Mouse (Mus musculus) forebrain, embryonic 12.5 days (tissue): Measurements from ENCODE around the gene Rock2. TPM values are rescaled to one million over a fixed set of nuclear protein-coding genes. Genes with fewer than 3 reads are reported as not detected.
A peak's percentile ranks its signal among the peaks of the same experiment; 100 is the strongest.

Source experiments
- ATAC-seq: fragments of 200-750 bp; cut with Nextera tagmentation; 2 replicates; pipeline ENCODE4 v1.8.0; 2017; ENCODE audit warnings: moderate TSS enrichment; ENCODE audit not compliant: low FRiP score
- H3K27ac ChIP-seq: fragments of 300-500 bp; sonication (generic); 2 replicates; pipeline ENCODE4 v1.5.1; 2016; ENCODE audit warnings: mild to moderate bottlenecking
- H3K27me3 ChIP-seq: fragments of 300-500 bp; sonication (generic); 2 replicates; pipeline ENCODE4 v1.6.1; 2016; ENCODE audit warnings: mild to moderate bottlenecking
- H3K36me3 ChIP-seq: fragments of 300-500 bp; sonication (generic); replicated peaks from 2 replicates; pipeline ENCODE4 v1.6.1; 2016; ENCODE audit warnings: mild to moderate bottlenecking
- H3K4me1 ChIP-seq: fragments of 300-500 bp; sonication (generic); 2 replicates; pipeline ENCODE4 v1.6.1; 2016
- H3K4me2 ChIP-seq: fragments of 300-500 bp; sonication (generic); 2 replicates; pipeline ENCODE4 v1.6.1; 2016; ENCODE audit warnings: mild to moderate bottlenecking, moderate library complexity
- H3K4me3 ChIP-seq: fragments of 300-500 bp; sonication (generic); replicated peaks from 2 replicates; pipeline ENCODE4 v1.5.1; 2016; ENCODE audit warnings: mild to moderate bottlenecking
- H3K9ac ChIP-seq: fragments of 300-500 bp; sonication (generic); 2 replicates; pipeline ENCODE4 v1.6.1; 2016; ENCODE audit warnings: mild to moderate bottlenecking
- H3K9me3 ChIP-seq: fragments of 300-500 bp; sonication (generic); 2 replicates; pipeline ENCODE4 v1.6.1; 2016
- WGBS: fragments of 180-500 bp; shearing (Covaris S2); methylation state at CpG from one replicate; pipeline ENCODE4 v1.1.7; 2016; 5-methylcytosine and 5-hydroxymethylcytosine counted together
- polyA plus RNA-seq: library from polyadenylated mRNA; unstranded; fragments of >200 nt; fragmentation: Nextera tagmentation; extraction: Ambion mirVana; gene quantifications from 2 replicates; pipeline ENCODE4 v1.2.1, GENCODE M21; 2016

Rock2 gene
- polyA plus RNA-seq, 1 experiment from 2014 or later: 22.9 TPM

DNA sequence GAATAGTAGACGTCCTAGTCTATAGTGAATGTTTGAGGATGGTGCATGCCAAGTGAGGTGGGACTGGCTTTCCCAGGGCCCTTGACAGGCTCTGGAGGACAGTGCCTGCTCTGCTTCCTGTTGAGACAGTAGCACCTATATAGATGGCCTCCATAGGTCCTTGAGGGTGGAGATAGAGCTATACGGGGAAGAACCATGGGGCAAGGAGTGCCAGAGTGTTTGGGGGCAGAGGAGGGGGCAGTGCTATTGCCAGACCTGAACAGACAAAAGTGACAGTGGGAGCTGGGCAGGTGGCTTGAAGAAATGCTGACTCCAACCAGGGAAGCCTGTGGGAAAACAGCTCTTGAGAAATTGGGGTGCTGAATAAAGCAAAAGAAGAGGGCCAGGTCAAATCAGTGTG, 99.6 kb downstream of the Rock2 start:
- Histone ChIP-seq H3K36me3 (0 out of 2 replicates have a peak, but pooled peaks cover 3% of the 10 kb centered on the region), H3K9ac (no peak overlapping the region), H3K4me3 (no peak overlapping the region), H3K4me1 (peaks cover 5% of the 10 kb centered on the region), H3K4me2 (no peak overlapping the region), H3K9me3 (no peaks in the 10 kb centered on the region), H3K27ac (no peak overlapping the region), H3K27me3 (peaks cover 23% of the 10 kb centered on the region)
- WGBS: 94% methylated on average over 2 of the region's 2 CpGs
- no peak for ATAC-seq

DNA sequence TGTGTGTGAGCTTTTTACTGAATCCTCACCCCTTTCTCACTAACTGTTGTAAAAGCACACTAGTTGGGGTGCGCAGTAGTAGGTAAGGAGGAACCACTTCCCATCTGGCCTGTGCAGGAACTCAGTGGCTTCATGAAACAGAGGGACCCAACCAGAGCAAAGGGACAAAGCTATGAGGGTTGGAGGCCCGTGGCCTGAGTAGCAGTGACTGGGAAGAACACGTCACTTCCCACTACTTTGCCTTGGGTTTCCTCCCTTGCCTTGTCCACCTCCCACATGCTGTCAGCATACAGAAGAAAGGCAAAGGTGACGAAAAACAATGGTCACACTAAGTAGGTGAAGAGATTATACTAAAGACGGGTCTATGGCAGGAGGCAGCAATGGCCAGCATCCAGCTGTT, 101.6 kb downstream of the Rock2 start:
- no peak for ATAC-seq
- 0 out of 2 replicates have a peak, but pooled peaks cover 3% of the 10 kb centered on the region for H3K36me3 ChIP-seq
- H3K4me3 ChIP-seq: no peak overlapping the region
- H3K27me3 ChIP-seq: peaks cover 43% of the 10 kb centered on the region
- no peak overlapping the region for H3K9ac ChIP-seq
- H3K27ac ChIP-seq: no peak overlapping the region
- H3K9me3 ChIP-seq: no peaks in the 10 kb centered on the region
- WGBS: 81% methylated on average over 5 of the region's 5 CpGs
- no peak overlapping the region for H3K4me2 ChIP-seq
- peaks cover 15% of the 10 kb centered on the region for H3K4me1 ChIP-seq

DNA sequence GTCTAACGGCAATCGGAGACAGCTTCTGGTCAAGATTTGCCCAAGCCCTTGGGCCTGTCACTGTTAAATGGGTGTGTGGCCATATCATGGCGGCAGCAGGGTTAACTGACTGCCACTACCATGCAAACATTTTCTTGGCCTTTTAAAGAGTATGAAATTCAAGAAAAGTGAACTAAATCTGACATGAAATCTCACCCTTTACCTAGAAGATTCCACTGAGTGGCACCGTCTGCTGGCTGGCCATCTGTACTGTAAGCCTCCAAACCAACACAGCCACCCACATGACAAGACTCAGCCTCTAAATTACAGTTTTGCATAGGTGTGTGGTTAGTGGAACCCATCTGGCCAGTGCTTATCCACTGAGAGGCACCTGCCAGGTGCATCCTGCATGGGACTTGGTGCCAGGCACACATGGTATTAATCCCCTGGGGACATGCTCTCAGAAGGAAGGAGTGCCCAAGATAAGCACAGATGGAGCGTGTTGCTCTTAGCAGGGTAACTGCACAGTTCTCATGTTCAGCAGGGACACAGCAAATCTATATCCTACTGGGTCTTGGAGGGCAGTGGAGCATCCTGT, 102.3 kb downstream of the Rock2 start:
- peaks cover 15% of the 10 kb centered on the region for H3K4me1 ChIP-seq
- 0 out of 2 replicates have a peak, but pooled peaks cover 3% of the 10 kb centered on the region for H3K36me3 ChIP-seq
- H3K4me2 ChIP-seq: no peak overlapping the region
- H3K4me3 ChIP-seq: no peak overlapping the region
- no peaks in the 10 kb centered on the region for H3K9me3 ChIP-seq
- no peak for ATAC-seq
- peaks cover 49% of the 10 kb centered on the region for H3K27me3 ChIP-seq
- 90% methylated on average over 5 of the region's 5 CpGs for WGBS
- H3K9ac ChIP-seq: no peak overlapping the region
- H3K27ac ChIP-seq: 0 out of 2 replicates have a peak overlapping the region, but pooled peaks have one; percentile 9

DNA sequence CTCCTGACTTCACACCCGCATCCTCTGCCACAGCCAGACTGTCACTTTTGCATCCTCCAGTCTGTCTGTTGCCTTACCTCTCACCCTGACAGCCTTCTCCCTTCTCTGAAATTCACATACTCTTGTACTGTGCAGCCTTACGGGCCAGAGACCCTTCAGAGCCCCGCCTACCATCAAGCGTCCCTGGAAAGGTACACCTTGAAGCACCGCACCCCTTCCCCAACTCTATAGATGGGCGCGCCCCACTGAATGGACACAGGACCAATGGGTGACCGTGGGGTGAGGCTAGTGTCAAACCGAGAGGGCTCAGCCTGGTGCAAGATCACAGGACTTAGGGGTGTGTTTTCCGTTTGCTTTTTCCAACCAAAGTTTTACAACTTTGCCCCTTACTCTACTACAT, 104.5 kb downstream of the Rock2 start:
- no peak; the same call in 1 of the 2 replicates for ATAC-seq
- H3K27ac ChIP-seq: no peak overlapping the region
- 0 out of 2 replicates have a peak, but pooled peaks cover 3% of the 10 kb centered on the region for H3K36me3 ChIP-seq
- H3K4me2 ChIP-seq: peak overlapping the region; percentile 66
- peaks cover 51% of the 10 kb centered on the region for H3K27me3 ChIP-seq
- H3K9ac ChIP-seq: peak overlapping the region; percentile 50; the same call in 1 of the 2 replicates
- WGBS: 7% methylated on average over 10 of the region's 10 CpGs
- peaks cover 15% of the 10 kb centered on the region for H3K4me1 ChIP-seq
- H3K9me3 ChIP-seq: no peaks in the 10 kb centered on the region
- H3K4me3 ChIP-seq: peak overlapping the region; percentile 47

DNA sequence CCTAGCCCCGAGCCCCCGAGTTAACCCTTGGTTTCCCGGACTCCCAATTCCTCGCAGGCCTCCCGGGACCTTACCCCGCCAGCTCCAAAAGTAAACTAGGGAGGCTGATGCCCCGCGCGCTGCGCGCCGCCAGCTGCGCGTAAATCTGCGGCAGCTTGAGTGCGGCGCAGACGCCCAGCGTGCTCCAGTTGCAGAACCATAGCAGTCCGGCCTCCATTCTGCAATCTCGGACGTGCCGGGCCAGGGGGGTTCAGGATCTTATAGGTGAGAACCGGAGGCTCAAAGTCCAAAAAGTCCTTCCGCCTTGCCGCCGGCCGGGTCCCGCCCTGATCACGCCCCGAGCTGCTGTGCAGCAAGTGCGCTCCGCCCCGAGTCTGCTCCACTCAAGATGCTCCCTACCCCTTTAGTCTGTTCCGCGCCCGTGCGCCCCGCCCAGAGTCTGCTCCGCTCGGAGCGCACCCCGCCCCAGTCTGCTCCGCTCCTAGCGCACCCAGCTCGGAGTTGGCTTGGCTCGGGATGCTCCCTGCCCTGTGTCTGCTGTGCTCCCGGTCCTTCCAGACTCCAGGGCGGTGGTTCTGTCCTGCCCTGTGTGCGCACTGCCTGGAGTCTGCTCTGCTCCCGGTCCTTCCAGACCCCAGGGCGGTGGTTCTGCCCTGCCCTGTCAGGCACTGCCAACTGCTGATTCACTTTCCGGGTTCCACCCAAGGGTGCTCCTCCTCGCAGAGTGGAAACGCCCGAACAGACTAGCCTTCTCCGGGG, 105.2 kb downstream of the Rock2 start, which contains the start of gene Pqlc3:
Gene Pqlc3 (minus strand): TSS at position 670 of the 759 bp plus-strand sequence.
- Histone ChIP-seq H3K4me2 (peak within 1 kb of the TSS; percentile 66), H3K9me3 (no peaks in the 10 kb centered on the region), H3K4me1 (peaks cover 15% of the 10 kb centered on the region), H3K27ac (no peak within 1 kb of the TSS), H3K4me3 (peak within 1 kb of the TSS; percentile 47), H3K27me3 (peaks cover 51% of the 10 kb centered on the region), H3K36me3 (0 out of 2 replicates have a peak, but pooled peaks cover 3% of the 10 kb centered on the region), H3K9ac (peak within 1 kb of the TSS; percentile 50)
- WGBS: under 1% methylated on average over 54 of the region's 57 CpGs
- ATAC-seq: peak; percentile 82

DNA sequence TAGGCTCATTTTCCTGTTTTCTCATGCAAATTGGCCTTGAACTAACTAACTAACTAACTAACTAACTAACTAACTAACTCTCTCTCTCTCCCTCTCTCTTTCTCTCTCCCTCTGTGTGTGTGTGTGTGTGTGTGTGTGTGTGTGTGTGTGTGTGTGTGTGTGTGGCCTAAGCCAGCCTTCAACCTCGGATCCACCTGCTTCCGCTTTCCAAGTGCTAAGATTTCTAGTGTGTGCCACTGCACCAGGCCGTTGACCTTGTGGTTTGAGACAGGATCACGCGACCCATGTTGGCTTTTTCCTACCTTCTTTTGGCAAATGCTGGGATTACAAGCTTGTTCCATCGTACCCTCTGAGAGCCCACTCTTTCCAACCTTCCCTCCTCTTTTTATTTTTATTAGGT, 105.9 kb downstream of the Rock2 start:
- no peak overlapping the region for H3K4me3 ChIP-seq
- no peak overlapping the region for H3K4me2 ChIP-seq
- WGBS: 38% methylated on average over 6 of the region's 6 CpGs
- H3K27me3 ChIP-seq: peaks cover 51% of the 10 kb centered on the region
- H3K9ac ChIP-seq: no peak overlapping the region
- H3K27ac ChIP-seq: no peak overlapping the region
- H3K4me1 ChIP-seq: peaks cover 15% of the 10 kb centered on the region
- ATAC-seq: no peak
- no peaks in the 10 kb centered on the region for H3K9me3 ChIP-seq
- 0 out of 2 replicates have a peak, but pooled peaks cover under 1% of the 10 kb centered on the region for H3K36me3 ChIP-seq

DNA sequence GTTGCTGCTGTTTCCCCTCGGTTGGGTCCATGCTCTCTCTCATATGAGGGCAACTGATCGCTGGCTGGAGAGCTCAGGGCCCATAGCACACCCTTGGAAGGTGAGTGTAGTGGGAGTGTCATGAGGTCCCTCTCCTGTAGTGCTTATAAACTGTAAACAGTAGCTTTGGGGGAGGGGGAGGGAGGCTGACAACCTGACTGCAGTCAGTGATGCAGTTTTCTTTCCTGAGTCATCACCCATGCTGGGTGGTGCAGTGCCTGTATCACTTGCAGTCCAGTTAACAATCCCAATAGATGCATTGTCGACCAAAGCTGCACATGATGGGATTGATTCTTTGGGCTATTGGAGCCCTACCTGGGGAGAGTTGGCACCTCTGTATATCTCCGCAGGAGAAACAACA, 106.5 kb downstream of the Rock2 start:
- no peak overlapping the region for H3K4me3 ChIP-seq
- 38% methylated on average over 4 of the region's 4 CpGs for WGBS
- H3K27me3 ChIP-seq: peaks cover 51% of the 10 kb centered on the region
- peaks cover 15% of the 10 kb centered on the region for H3K4me1 ChIP-seq
- H3K36me3 ChIP-seq: no peaks in the 10 kb centered on the region
- H3K27ac ChIP-seq: no peak overlapping the region
- no peak for ATAC-seq
- H3K9me3 ChIP-seq: no peaks in the 10 kb centered on the region
- H3K4me2 ChIP-seq: no peak overlapping the region
- no peak overlapping the region for H3K9ac ChIP-seq

DNA sequence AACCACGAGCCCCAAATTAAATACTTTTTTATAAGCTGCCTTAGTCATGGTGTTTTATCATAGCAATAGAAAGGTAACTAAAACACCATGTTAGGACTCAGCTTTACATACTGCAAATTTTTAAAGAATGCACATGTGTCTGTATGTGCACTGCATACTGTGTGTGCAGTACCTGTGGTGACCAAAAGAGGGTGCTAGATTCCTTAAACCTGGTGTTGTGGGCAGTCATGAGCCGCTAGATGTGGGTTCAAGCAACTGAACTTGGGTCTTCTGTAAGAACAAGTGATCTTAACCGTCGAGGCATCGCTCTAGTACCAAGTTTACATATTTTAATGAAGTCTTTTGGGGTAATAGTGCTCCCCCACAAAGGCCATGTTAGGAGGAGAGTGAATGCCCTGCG, 114.8 kb downstream of the Rock2 start:
- peaks cover 7% of the 10 kb centered on the region; the same call in 1 of the 2 replicates for H3K4me1 ChIP-seq
- H3K4me3 ChIP-seq: no peak overlapping the region
- H3K27ac ChIP-seq: no peak overlapping the region
- ATAC-seq: no peak
- H3K36me3 ChIP-seq: no peaks in the 10 kb centered on the region
- WGBS: 96% methylated on average over 6 of the region's 6 CpGs
- no peak overlapping the region for H3K9ac ChIP-seq
- 0 out of 2 replicates have a peak, but pooled peaks cover 6% of the 10 kb centered on the region for H3K27me3 ChIP-seq
- H3K4me2 ChIP-seq: no peak overlapping the region
- no peaks in the 10 kb centered on the region for H3K9me3 ChIP-seq

DNA sequence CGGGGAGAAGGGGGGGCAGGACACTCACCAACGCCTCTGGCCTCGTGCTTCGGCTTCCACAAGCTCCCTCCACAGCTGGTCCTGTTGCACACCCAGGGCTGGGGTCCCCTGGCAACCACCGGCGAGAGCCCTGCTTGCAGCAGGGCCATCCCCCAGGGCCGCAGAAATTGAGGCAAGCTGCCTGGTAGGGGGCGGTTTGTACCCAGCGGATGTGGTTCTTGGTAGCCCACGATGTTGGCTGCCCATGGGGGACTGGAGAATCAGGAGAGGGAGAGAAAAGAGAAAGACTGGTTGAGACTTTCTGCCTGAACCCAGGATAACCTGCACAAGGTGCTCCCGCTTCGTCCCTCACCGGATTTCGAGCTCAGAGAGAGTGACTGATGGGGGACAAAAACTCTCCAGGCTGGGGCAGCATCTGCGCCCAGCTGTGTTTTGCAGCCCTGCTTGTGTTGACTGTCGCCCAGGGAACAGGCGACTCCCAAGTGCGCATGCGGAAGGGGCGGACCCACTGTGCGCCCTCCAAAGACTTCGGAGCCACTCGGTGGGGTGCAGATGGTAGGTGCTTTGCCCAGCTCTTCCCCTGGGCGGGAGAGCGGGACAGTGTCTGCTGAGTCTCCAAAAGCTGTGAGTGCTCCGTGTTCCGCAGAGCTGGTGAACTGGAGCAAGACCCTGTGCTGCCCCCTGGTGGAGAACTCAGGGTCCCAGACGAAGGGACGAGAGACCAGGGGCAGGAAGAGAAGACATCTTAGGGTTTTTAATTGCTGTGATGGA, 116.6 kb downstream of the Rock2 start, which contains the start of gene 2410004P03Rik:
Gene 2410004P03Rik (minus strand): TSS at position 628 of the 771 bp plus-strand sequence.
- H3K27ac ChIP-seq: no peak within 1 kb of the TSS
- H3K4me1 ChIP-seq: peaks cover 7% of the 10 kb centered on the region; the same call in 1 of the 2 replicates
- 9% methylated on average over 29 of the region's 29 CpGs for WGBS
- peak within 1 kb of the TSS; percentile 40 for H3K4me3 ChIP-seq
- H3K36me3 ChIP-seq: no peaks in the 10 kb centered on the region
- H3K9ac ChIP-seq: peak within 1 kb of the TSS; percentile 43
- peak within 1 kb of the TSS; percentile 59 for H3K4me2 ChIP-seq
- peak; percentile 73 for ATAC-seq
- H3K27me3 ChIP-seq: 0 out of 2 replicates have a peak, but pooled peaks cover 6% of the 10 kb centered on the region
- no peaks in the 10 kb centered on the region for H3K9me3 ChIP-seq

DNA sequence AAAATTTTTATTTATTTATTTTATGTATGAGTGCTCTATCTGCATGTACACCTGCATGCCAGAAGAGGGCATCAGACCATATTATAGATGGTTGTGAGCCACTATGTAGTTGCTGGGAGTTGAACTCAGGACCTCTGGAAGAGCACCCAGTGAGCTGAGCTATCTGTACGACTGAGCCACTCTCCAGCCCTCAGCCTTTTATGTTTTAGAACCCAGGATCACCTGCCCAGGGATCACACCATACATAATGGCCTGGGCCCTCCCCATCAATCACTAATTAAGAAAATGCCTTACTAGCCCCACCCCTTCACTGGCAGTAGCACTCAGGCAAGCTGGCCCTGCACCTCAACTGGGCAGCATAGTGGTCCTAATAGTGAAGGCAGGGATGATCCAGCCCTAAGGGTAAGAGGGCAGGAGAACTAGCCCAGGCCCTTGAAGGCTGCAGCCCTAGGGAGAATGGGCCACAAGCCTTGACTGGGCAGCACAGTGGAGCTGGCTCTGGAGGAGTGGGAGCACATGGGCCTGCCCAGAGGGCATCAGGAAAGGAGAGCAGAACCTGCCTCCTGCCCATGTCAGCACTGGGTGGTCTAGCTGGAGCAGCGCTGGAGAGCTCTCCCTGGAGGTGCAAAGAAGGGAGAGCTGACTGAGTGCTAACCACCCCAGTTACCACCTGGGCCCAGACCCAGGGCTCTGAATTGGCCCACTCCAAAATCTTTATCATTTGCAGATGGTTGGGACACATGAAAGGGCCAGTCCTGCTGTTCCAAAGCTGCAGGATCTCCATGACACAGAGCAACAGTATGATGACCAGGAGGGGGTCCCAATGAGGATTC, 117.6 kb downstream of the Rock2 start:
- H3K4me2 ChIP-seq: no peak overlapping the region
- no peak overlapping the region for H3K9ac ChIP-seq
- 0 out of 2 replicates have a peak, but pooled peaks have one; percentile 10 for ATAC-seq
- no peak overlapping the region for H3K27ac ChIP-seq
- H3K4me3 ChIP-seq: no peak overlapping the region
- no peaks in the 10 kb centered on the region for H3K36me3 ChIP-seq
- peaks cover 7% of the 10 kb centered on the region; the same call in 1 of the 2 replicates for H3K4me1 ChIP-seq
- 81% methylated on average over 2 of the region's 2 CpGs for whole genome bisulfite sequencing
- H3K9me3 ChIP-seq: no peaks in the 10 kb centered on the region
- 0 out of 2 replicates have a peak, but pooled peaks cover 6% of the 10 kb centered on the region for H3K27me3 ChIP-seq

DNA sequence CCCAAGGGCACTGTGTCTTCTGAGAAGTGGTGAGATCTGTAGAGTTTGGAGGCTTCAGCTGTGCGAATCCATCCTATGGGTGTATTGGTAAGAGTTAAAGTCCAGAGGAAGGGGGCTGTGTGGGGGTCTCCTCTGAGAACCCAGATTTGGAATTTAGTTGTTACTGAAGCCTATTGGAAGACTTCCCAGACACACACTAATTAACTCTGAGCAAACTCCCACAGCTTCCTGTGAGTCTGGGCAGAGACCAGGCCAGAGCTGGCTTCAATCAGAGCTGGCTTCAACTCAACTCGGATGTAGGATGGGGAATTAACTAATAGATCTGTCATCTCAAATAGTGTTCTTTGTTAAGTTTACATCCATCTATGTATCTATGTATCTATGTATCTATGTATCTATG, 121.0 kb downstream of the Rock2 start:
- Histone ChIP-seq H3K4me2 (no peak overlapping the region), H3K27ac (no peak overlapping the region), H3K36me3 (no peaks in the 10 kb centered on the region), H3K4me3 (no peak overlapping the region), H3K9me3 (no peaks in the 10 kb centered on the region), H3K27me3 (0 out of 2 replicates have a peak, but pooled peaks cover 5% of the 10 kb centered on the region), H3K9ac (no peak overlapping the region), H3K4me1 (peaks cover 7% of the 10 kb centered on the region; the same call in 1 of the 2 replicates)
- WGBS: 90% methylated on average over 2 of the region's 2 CpGs
- no peak for ATAC-seq
